Mouse (Mus musculus) MEL (cell line): ENCODE measurements at regions not wholly inside any gene's neighbourhood (a gene's known extent, or its start where the extent isn't known, plus 50 kb on each side); places are given as distances from the start of the nearest gene placed in this dataset.

ENCODE experiments used
- DNase-seq: peaks from one replicate; pipeline ENCODE4 v3.0.0; 2011; ENCODE audit warnings: low read depth, low spot score
- H3K27ac ChIP-seq: 2 replicates; pipeline ENCODE4 v1.5.1; 2012; ENCODE audit warnings: low read depth, mild to moderate bottlenecking, control low read depth, low read length, moderate library complexity; ENCODE audit not compliant: control insufficient read depth
- H3K27me3 ChIP-seq, 2 experiments: fragments of 150-350 bp in 1 of 2; sonication (generic) in 1 of 2; 2 replicates each; pipeline ENCODE4 v1.6.1; 2012; ENCODE audit warnings: low read length in 2 of 2, mild to moderate bottlenecking in 2 of 2, improper control_type of control experiment in 1 of 2, moderate library complexity in 1 of 2; ENCODE audit not compliant: insufficient read depth in 2 of 2, control insufficient read depth in 1 of 2
- H3K36me3 ChIP-seq, 2 experiments: 2 replicates each; pipeline ENCODE4 v1.6.1; 2012 to 2014; ENCODE audit warnings: low read length in 2 of 2, improper control_type of control experiment in 1 of 2, inconsistent platforms in 1 of 2, mild to moderate bottlenecking in 1 of 2; ENCODE audit not compliant: insufficient read depth in 2 of 2, control insufficient read depth in 1 of 2
- H3K4me1 ChIP-seq, 2 experiments: fragments of 150-350 bp in 1 of 2; sonication (generic) in 1 of 2; 2 replicates each; pipeline ENCODE4 v1.6.1; 2012; ENCODE audit warnings: low read length in 2 of 2, improper control_type of control experiment in 1 of 2, mild to moderate bottlenecking in 1 of 2; ENCODE audit not compliant: insufficient read depth in 2 of 2, control insufficient read depth in 1 of 2
- H3K4me3 ChIP-seq, 2 experiments: fragments of 150-350 bp in 1 of 2; sonication (generic) in 1 of 2; 2 replicates each; pipeline ENCODE4 v1.5.1; 2012; ENCODE audit warnings: low read depth in 2 of 2, low read length in 2 of 2, mild to moderate bottlenecking in 2 of 2, moderate library complexity in 2 of 2, control low read depth in 1 of 2, improper control_type of control experiment in 1 of 2; ENCODE audit not compliant: control insufficient read depth in 1 of 2, insufficient read depth in 1 of 2
- H3K79me2 ChIP-seq: 2 replicates; pipeline ENCODE4 v1.6.1; 2012; ENCODE audit warnings: mild to moderate bottlenecking, low read length, moderate library complexity; ENCODE audit not compliant: control insufficient read depth, poor library complexity, insufficient read depth
- H3K9ac ChIP-seq: 2 replicates; pipeline ENCODE4 v1.6.1; 2012; ENCODE audit warnings: low read depth, mild to moderate bottlenecking, control low read depth, low read length, moderate library complexity; ENCODE audit not compliant: control insufficient read depth, poor library complexity, severe bottlenecking
- H3K9me3 ChIP-seq: fragments of 150-350 bp; sonication (generic); replicated peaks from 2 replicates; pipeline ENCODE4 v1.6.1; 2012; ENCODE audit warnings: mild to moderate bottlenecking, low read length, improper control_type of control experiment, moderate library complexity; ENCODE audit not compliant: insufficient read depth
- BHLHE40 ChIP-seq: IDR thresholded peaks from 2 replicates; pipeline ENCODE4 v1.6.1; 2012; ENCODE audit warnings: low read depth, mild to moderate bottlenecking, inconsistent platforms, low read length, improper control_type of control experiment, borderline replicate concordance
- CHD1 ChIP-seq: IDR thresholded peaks from 2 replicates; pipeline ENCODE4 v1.6.1; 2012; ENCODE audit warnings: low read depth, mild to moderate bottlenecking, inconsistent platforms, low read length, improper control_type of control experiment
- E2F4 ChIP-seq: IDR thresholded peaks from 2 replicates; pipeline ENCODE4 v1.6.1; 2011; ENCODE audit warnings: low read depth, low read length, improper control_type of control experiment, borderline replicate concordance
- ELF1 ChIP-seq: IDR thresholded peaks from 2 replicates; pipeline ENCODE4 v1.6.1; 2014; ENCODE audit warnings: low read depth, mild to moderate bottlenecking, inconsistent platforms, low read length, improper control_type of control experiment, moderate library complexity
- ETS1 ChIP-seq: IDR thresholded peaks from 2 replicates; pipeline ENCODE4 v1.6.1; 2012; ENCODE audit warnings: low read depth, mild to moderate bottlenecking, inconsistent platforms, low read length, improper control_type of control experiment, moderate library complexity
- GABPA ChIP-seq: IDR thresholded peaks from 2 replicates; pipeline ENCODE4 v1.6.1; 2012; ENCODE audit warnings: low read depth, mild to moderate bottlenecking, inconsistent platforms, low read length, improper control_type of control experiment, moderate library complexity
- GATA1 ChIP-seq: IDR thresholded peaks from 2 replicates; pipeline ENCODE4 v1.6.1; 2011; ENCODE audit warnings: low read depth, low read length, improper control_type of control experiment
- HCFC1 ChIP-seq: IDR thresholded peaks from 2 replicates; pipeline ENCODE4 v1.6.1; 2012; ENCODE audit warnings: low read depth, mild to moderate bottlenecking, inconsistent platforms, low read length, improper control_type of control experiment, moderate library complexity
- KAT2A ChIP-seq: conservative IDR thresholded peaks from 2 replicates; pipeline ENCODE4 v1.6.1; 2012; ENCODE audit warnings: low read depth, low read length, improper control_type of control experiment, inconsistent platforms
- MAFK ChIP-seq: IDR thresholded peaks from 2 replicates; pipeline ENCODE4 v1.6.1; 2011; ENCODE audit warnings: low read depth, mild to moderate bottlenecking, low read length, improper control_type of control experiment, borderline replicate concordance
- MEF2A ChIP-seq: IDR thresholded peaks from 2 replicates; pipeline ENCODE4 v1.6.1; 2014; ENCODE audit warnings: low read depth, mild to moderate bottlenecking, inconsistent platforms, low read length, improper control_type of control experiment; ENCODE audit not compliant: poor library complexity, insufficient replicate concordance, severe bottlenecking; ENCODE audit errors: extremely low read depth
- MYB ChIP-seq: IDR thresholded peaks from 2 replicates; pipeline ENCODE4 v1.6.1; 2011; ENCODE audit warnings: mild to moderate bottlenecking, low read depth, low read length, improper control_type of control experiment
- MYC ChIP-seq: IDR thresholded peaks from 2 replicates; pipeline ENCODE4 v1.6.1; 2011; ENCODE audit warnings: low read depth, mild to moderate bottlenecking, low read length, improper control_type of control experiment, moderate library complexity
- NRF1 ChIP-seq: IDR thresholded peaks from 2 replicates; pipeline ENCODE4 v1.6.1; 2014; ENCODE audit warnings: low read depth, mild to moderate bottlenecking, inconsistent platforms, low read length, improper control_type of control experiment, moderate library complexity; ENCODE audit not compliant: poor library complexity, insufficient read depth, severe bottlenecking
- POLR2AphosphoS5 ChIP-seq: IDR thresholded peaks from 2 replicates; pipeline ENCODE4 v1.6.1; 2012; ENCODE audit warnings: low read depth, borderline replicate concordance, mild to moderate bottlenecking, inconsistent platforms, low read length, moderate library complexity, mixed read lengths
- RAD21 ChIP-seq: IDR thresholded peaks from 2 replicates; pipeline ENCODE4 v1.6.1; 2011; ENCODE audit warnings: mild to moderate bottlenecking, low read depth, low read length, improper control_type of control experiment
- RCOR1 ChIP-seq: IDR thresholded peaks from 2 replicates; pipeline ENCODE4 v1.6.1; 2012; ENCODE audit warnings: low read depth, mild to moderate bottlenecking, inconsistent platforms, low read length, improper control_type of control experiment
- SIN3A ChIP-seq: IDR thresholded peaks from 2 replicates; pipeline ENCODE4 v1.6.1; 2012; ENCODE audit warnings: low read length, improper control_type of control experiment, inconsistent platforms
- SMC3 ChIP-seq: IDR thresholded peaks from 2 replicates; pipeline ENCODE4 v1.6.1; 2011; ENCODE audit warnings: low read depth, low read length, improper control_type of control experiment
- TAL1 ChIP-seq: IDR thresholded peaks from 2 replicates; pipeline ENCODE4 v1.6.1; 2012; ENCODE audit warnings: mild to moderate bottlenecking, inconsistent platforms, low read length, moderate library complexity, mixed read lengths
- TBP ChIP-seq: IDR thresholded peaks from 2 replicates; pipeline ENCODE4 v1.8.0; 2011; ENCODE audit warnings: low read depth, low read length, improper control_type of control experiment
- TCF12 ChIP-seq: IDR thresholded peaks from 2 replicates; pipeline ENCODE4 v1.6.1; 2014; ENCODE audit warnings: low read depth, mild to moderate bottlenecking, inconsistent platforms, low read length, improper control_type of control experiment, moderate library complexity
- UBTF ChIP-seq: IDR thresholded peaks from 2 replicates; pipeline ENCODE4 v1.6.1; 2012; ENCODE audit warnings: low read depth, mild to moderate bottlenecking, inconsistent platforms, low read length, improper control_type of control experiment, moderate library complexity, borderline replicate concordance; ENCODE audit not compliant: insufficient read depth
- USF2 ChIP-seq, 2 experiments: IDR thresholded peaks; 2 replicates each; pipeline ENCODE4 v1.6.1; 2011 to 2012; ENCODE audit warnings: improper control_type of control experiment in 2 of 2, low read length in 2 of 2, borderline replicate concordance in 1 of 2, inconsistent platforms in 1 of 2, low read depth in 1 of 2, mild to moderate bottlenecking in 1 of 2; ENCODE audit not compliant: insufficient read depth in 1 of 2
- ZC3H11A ChIP-seq: IDR thresholded peaks from 2 replicates; pipeline ENCODE4 v1.6.1; 2012; ENCODE audit warnings: low read depth, mild to moderate bottlenecking, inconsistent platforms, low read length, improper control_type of control experiment
- ZKSCAN1 ChIP-seq: IDR thresholded peaks from 2 replicates; pipeline ENCODE4 v1.6.1; 2012; ENCODE audit warnings: low read depth, mild to moderate bottlenecking, inconsistent platforms, low read length, improper control_type of control experiment, moderate library complexity
- ZMIZ1 ChIP-seq: IDR thresholded peaks from 2 replicates; pipeline ENCODE4 v1.6.1; 2012; ENCODE audit warnings: low read depth, mild to moderate bottlenecking, inconsistent platforms, low read length, improper control_type of control experiment, moderate library complexity
- ZNF384 ChIP-seq: IDR thresholded peaks from 2 replicates; pipeline ENCODE4 v1.6.1; 2012; ENCODE audit warnings: low read depth, mild to moderate bottlenecking, inconsistent platforms, low read length, improper control_type of control experiment

DNA sequence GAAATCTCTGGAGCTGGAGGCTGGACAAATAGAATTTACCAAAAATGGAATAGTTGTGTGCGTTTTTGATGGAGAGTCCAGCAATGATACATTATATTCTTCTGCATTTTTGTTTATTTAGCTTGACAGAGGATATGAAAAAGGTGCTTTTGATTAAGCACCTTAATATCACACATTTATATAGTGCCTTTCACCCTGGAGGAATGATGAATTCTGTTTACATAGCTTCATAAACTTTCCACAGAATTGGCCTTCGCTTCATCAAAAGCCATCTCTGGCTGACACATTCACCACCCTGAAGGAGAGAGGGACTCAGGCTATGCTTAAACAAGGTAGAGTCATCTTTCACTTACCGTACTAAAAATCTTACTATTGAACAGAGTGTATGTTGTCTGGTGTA, 208.0 kb upstream of the Chrm2 start:
- no peak overlapping the region for H3K27ac ChIP-seq
- H3K9ac ChIP-seq: no peak overlapping the region
- H3K27me3 ChIP-seq: no peaks in the 10 kb centered on the region
- no peak overlapping the region for H3K4me3 ChIP-seq
- no peaks in the 10 kb centered on the region for H3K79me2 ChIP-seq
- no peak for DNase-seq
- no peak for TF ChIP-seq GABPA
- TF ChIP-seq MEF2A: no peak
- no peak for TF ChIP-seq E2F4
- TF ChIP-seq RAD21: no peak
- no peak for TF ChIP-seq MAFK
- no peak for TF ChIP-seq ELF1
- TF ChIP-seq SMC3: no peak
- TF ChIP-seq TCF12: no peak
- no peak for TF ChIP-seq UBTF
- no peak for TF ChIP-seq SIN3A
- no peak for TF ChIP-seq BHLHE40
- no peak for TF ChIP-seq TBP
- no peak for TF ChIP-seq USF2 (IDR thresholded peaks at IDR 0.05; ENCODE audit: borderline replicate concordance in 1 of 2, insufficient read depth in 1 of 2, low read depth in 1 of 2, low read length in 2 of 2)
- no peak for TF ChIP-seq TAL1
- TF ChIP-seq HCFC1: no peak
- TF ChIP-seq RCOR1: no peak
- TF ChIP-seq KAT2A: no peak
- H3K4me1 ChIP-seq: no peaks in the 10 kb centered on the region
- no peaks in the 10 kb centered on the region for H3K9me3 ChIP-seq
- H3K36me3 ChIP-seq: no peaks in the 10 kb centered on the region

DNA sequence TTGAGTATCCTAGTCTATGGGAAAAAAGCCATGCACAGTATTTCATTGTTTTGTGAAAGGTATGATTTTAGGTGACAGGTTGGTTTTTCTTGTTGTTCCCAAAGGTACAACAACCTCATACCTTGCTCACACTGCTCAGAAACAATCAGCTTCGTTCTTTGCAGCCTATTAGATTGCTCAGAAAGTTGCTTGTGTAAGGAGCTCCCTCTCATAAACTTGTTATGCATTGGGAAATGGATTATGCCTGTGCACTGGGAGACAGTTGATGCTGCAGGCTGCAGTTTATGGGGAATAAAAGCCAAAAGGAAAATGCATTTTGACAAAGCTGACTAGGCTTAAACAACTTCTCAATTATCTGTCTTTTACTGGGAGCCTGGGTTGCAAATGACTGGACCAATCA, 205.2 kb upstream of the Chrm2 start:
- DNase-seq: no peak
- TF ChIP-seq GATA1 (no peak), UBTF (no peak), NRF1 (no peak), SMC3 (no peak), POLR2AphosphoS5 (no peak), MYB (no peak), SIN3A (no peak), ZKSCAN1 (no peak), ELF1 (no peak), RAD21 (no peak), ZNF384 (no peak), TBP (no peak), MYC (no peak), ZMIZ1 (no peak), CHD1 (no peak), GABPA (no peak), ZC3H11A (no peak), ETS1 (no peak), USF2 (IDR thresholded peaks at IDR 0.05; ENCODE audit: borderline replicate concordance in 1 of 2, insufficient read depth in 1 of 2, low read depth in 1 of 2, low read length in 2 of 2) (no peak)
- Histone ChIP-seq H3K9me3 (no peaks in the 10 kb centered on the region), H3K4me1 (no peaks in the 10 kb centered on the region), H3K9ac (no peak overlapping the region), H3K27me3 (no peaks in the 10 kb centered on the region), H3K36me3 (no peaks in the 10 kb centered on the region), H3K79me2 (no peaks in the 10 kb centered on the region), H3K4me3 (no peak overlapping the region), H3K27ac (no peak overlapping the region)
